Mouse (Mus musculus): ENCODE measurements at regions not wholly inside any gene's neighbourhood (a gene's known extent, or its start where the extent isn't known, plus 50 kb on each side); places are given as distances from the start of the nearest gene placed in this dataset.
"Not testable (repeated sequence)": the region's sequence is repeated elsewhere in the genome, so short reads cannot be mapped to it uniquely, and the experiment has no call there.

DNA sequence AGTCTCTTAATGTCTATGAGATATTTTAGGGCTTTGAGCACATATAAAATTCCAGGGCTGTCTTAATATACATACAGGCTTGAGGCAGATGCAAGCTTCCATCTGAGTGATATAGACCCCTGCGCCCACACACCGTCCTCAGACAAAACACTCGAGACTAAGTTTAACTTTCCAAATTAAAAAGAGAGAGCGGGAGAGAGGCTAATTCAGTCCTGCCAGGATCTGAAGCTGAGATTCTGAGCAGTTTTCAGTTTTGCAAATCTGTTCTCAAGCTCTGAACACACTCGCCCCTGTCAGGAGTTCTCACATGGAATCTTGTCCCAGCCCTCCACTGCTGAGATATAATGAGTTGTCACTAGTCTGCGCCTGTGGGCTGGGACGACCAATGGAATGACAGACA, 130.0 kb upstream of the Sox5 start:
- Histone ChIP-seq H3K27ac (replicated peaks) (no peak overlapping the region), H3K27me3 (replicated peaks) (no peaks in the 10 kb centered on the region), H3K9ac (no peak overlapping the region), H3K4me3 (no peak overlapping the region), H3K36me3 (no peaks in the 10 kb centered on the region), H3K4me1 (0 out of 2 replicates have a peak, but pooled peaks cover 2% of the 10 kb centered on the region), H3K9me3 (no peaks in the 10 kb centered on the region), H3K4me2 (no peak overlapping the region)
- WGBS = 78% methylated on average over 7 of the region's 7 CpGs
- ATAC-seq (ENCODE audit: extremely low read depth, insufficient number of reproducible peaks, low FRiP score, low TSS enrichment) = no peak

DNA sequence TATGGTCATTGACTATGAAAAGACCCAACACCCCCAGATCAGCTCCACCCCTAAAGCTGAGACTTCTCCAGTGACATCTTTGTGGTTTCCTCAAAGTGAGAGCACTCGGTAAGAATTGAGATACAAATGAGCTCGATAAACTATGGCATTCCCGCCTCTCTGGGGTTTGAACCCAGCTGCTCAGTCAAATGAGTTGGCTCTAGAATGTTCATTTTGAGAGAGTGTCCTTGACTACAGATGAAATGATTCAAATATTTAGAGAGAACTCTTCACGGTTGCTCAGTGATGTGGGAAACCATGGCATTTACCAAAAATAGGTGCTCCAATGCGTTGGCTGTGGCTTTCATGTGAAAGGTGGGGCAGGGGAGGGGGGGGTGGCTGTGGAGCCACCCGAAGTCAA, 128.6 kb upstream of the Sox5 start:
- ATAC-seq (ENCODE audit: extremely low read depth, insufficient number of reproducible peaks, low FRiP score, low TSS enrichment) = no peak
- 0 out of 2 replicates have a peak, but pooled peaks cover 2% of the 10 kb centered on the region for H3K4me1 ChIP-seq
- H3K9me3 ChIP-seq = no peaks in the 10 kb centered on the region
- H3K9ac ChIP-seq = no peak overlapping the region
- no peaks in the 10 kb centered on the region for H3K36me3 ChIP-seq
- H3K27me3 ChIP-seq (replicated peaks) = no peaks in the 10 kb centered on the region
- H3K27ac ChIP-seq (replicated peaks) = no peak overlapping the region
- H3K4me2 ChIP-seq = no peak overlapping the region
- no peak overlapping the region for H3K4me3 ChIP-seq
- WGBS = 76% methylated on average over 6 of the region's 6 CpGs

DNA sequence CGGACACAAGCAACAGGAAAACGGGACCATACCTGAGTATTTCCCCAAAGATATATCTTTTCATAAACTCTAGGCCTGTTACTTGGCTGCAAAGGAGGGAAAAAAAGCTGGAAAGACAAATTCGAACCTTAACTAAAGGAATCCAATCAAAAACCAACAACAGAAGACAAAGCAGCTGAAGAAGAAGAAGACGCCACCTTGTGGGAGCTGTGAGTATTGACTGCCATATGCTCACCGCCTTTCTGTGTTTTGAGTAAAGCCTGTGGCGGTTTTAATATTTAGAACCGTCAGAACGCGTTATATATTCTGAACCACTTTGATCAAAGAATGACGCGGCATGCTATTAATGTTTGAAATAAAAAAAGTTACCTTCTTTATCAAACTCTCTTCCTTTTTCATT, 126.9 kb upstream of the Sox5 start:
- WGBS = 85% methylated on average over 11 of the region's 11 CpGs
- H3K4me2 ChIP-seq = no peak overlapping the region
- H3K27me3 ChIP-seq (replicated peaks) = no peaks in the 10 kb centered on the region
- H3K4me3 ChIP-seq = no peak overlapping the region
- H3K9me3 ChIP-seq = no peaks in the 10 kb centered on the region
- no peak overlapping the region for H3K27ac ChIP-seq (replicated peaks)
- no peak overlapping the region for H3K9ac ChIP-seq
- H3K36me3 ChIP-seq = no peaks in the 10 kb centered on the region
- no peak for ATAC-seq (ENCODE audit: extremely low read depth, insufficient number of reproducible peaks, low FRiP score, low TSS enrichment)
- 0 out of 2 replicates have a peak, but pooled peaks cover 2% of the 10 kb centered on the region for H3K4me1 ChIP-seq

DNA sequence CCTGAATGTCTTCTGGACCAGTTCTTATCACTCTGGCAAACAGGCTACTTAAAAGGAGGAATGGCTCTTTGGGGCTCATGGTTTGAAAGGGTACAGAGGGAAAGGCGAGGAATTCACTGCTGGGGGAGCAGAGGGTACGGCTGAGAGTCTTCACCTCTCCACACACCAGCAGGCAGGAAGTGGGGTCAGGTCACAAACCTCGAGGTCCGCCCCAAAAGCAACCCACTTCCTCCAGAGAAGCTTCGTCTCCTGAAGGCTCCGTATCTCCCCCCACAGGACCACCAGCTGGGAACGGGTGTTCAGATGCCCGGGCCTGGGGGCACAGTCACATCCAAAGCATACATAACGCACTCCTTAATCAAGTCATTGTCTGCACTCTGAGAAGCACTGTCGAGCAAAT, 121.4 kb upstream of the Sox5 start:
- no peak overlapping the region for H3K4me3 ChIP-seq
- no peak for ATAC-seq (ENCODE audit: extremely low read depth, insufficient number of reproducible peaks, low FRiP score, low TSS enrichment)

DNA sequence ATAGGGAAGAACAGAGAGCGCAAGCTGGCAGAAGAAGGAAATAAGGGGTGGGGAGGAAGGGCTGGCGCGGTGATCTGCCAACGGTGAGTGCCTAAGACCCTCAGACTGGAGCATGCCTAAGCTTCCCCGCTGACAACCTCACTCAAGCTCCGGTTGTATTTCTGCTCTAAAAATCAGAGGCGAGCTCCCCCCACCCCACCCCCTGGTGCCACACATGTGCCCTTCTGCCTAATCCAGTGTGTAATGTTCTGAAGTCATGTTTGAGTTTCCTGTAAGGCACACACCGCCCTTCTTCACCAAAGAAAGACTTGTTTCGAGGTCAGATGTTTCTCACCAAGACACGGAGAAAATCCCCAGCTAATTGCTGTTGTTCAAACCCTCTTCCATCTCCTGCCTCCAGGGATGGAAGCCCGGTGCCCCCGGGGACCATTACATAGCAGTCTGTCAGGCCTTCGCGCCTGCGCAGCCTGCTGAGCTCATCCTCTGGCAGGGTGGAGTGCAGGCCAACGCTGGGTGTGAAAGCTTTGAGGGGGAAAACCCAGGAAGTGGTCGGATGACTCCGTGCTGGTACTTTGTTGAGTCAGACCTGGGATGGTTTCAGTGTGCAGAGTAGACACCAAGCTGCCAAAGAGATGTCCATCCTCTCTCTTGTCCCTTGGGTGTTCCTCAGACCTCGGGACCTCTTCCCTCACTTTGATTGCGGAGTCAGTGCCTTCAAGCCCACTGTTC, 120.7 kb upstream of the Sox5 start:
- Histone ChIP-seq H3K9ac (no peak overlapping the region), H3K4me1 (peaks cover 26% of the 10 kb centered on the region), H3K4me3 (no peak overlapping the region), H3K27me3 (replicated peaks) (no peaks in the 10 kb centered on the region), H3K36me3 (no peaks in the 10 kb centered on the region), H3K27ac (replicated peaks) (no peak overlapping the region), H3K9me3 (no peaks in the 10 kb centered on the region), H3K4me2 (peak overlapping the region; percentile 38)
- ATAC-seq (ENCODE audit: extremely low read depth, insufficient number of reproducible peaks, low FRiP score, low TSS enrichment) = peak; percentile 43
- 64% methylated on average over 20 of the region's 20 CpGs for WGBS

More for the DNA sequence above, 121.4 kb upstream of the Sox5 start:
- no peak overlapping the region for H3K4me2 ChIP-seq
- no peak overlapping the region for H3K27ac ChIP-seq (replicated peaks)
- H3K9me3 ChIP-seq = no peaks in the 10 kb centered on the region
- no peaks in the 10 kb centered on the region for H3K36me3 ChIP-seq
- no peaks in the 10 kb centered on the region for H3K27me3 ChIP-seq (replicated peaks)
- 48% methylated on average over 10 of the region's 10 CpGs for WGBS
- peaks cover 22% of the 10 kb centered on the region for H3K4me1 ChIP-seq
- H3K9ac ChIP-seq = no peak overlapping the region

DNA sequence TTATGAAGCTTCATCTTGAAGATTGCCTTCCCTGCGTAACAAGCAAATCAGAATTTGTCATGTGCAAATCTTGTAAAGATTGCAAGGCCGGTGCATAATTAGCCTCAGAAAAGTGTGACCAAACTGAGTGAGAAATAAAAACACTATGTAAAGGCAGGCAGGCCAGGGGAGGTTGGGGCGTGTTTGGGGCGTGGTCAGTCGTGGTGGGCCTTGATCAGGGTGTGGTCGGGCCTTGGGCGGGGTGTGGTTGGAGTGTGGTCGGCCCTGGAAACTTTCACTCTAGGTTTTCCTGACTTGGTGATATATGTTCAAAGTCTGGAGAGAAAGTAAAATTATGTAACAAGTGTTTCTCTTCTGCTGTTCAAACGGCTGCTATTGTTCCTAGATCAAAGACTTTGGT, 120.0 kb upstream of the Sox5 start:
- no peak for ATAC-seq (ENCODE audit: extremely low read depth, insufficient number of reproducible peaks, low FRiP score, low TSS enrichment)
- Histone ChIP-seq H3K9ac (no peak overlapping the region), H3K4me2 (peak overlapping the region; percentile 38), H3K9me3 (no peaks in the 10 kb centered on the region), H3K27me3 (replicated peaks) (no peaks in the 10 kb centered on the region), H3K36me3 (no peaks in the 10 kb centered on the region), H3K27ac (replicated peaks) (no peak overlapping the region), H3K4me1 (peaks cover 29% of the 10 kb centered on the region), H3K4me3 (no peak overlapping the region)
- 68% methylated on average over 9 of the region's 9 CpGs for WGBS

DNA sequence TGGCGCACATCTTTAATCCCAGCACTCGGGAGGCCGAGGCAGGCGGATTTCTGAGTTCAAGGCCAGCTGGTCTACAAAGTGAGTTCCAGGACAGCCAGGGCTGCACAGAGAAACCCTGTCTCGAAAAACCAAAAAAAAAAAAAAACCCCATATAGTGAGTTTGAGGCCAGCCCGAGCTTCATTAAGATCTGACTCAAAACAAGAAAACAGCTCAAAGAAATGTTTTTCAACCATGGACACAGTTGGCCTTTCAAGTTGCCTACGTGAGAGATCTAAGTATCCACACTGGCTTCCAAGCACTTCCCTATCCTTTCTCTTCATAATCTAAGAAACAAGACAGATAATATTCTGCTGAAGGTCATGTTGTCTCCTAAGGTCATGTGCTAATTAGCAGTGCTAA, 119.1 kb upstream of the Sox5 start:
- H3K4me2 ChIP-seq; H3K4me3 ChIP-seq; H3K9ac ChIP-seq; H3K9me3 ChIP-seq; H3K27me3 ChIP-seq (replicated peaks); ATAC-seq (ENCODE audit: extremely low read depth, insufficient number of reproducible peaks, low FRiP score, low TSS enrichment); H3K27ac ChIP-seq (replicated peaks); H3K36me3 ChIP-seq: not testable (repeated sequence)
- peaks cover 29% of the 10 kb centered on the region for H3K4me1 ChIP-seq
- WGBS = 91% methylated on average over 7 of the region's 7 CpGs

DNA sequence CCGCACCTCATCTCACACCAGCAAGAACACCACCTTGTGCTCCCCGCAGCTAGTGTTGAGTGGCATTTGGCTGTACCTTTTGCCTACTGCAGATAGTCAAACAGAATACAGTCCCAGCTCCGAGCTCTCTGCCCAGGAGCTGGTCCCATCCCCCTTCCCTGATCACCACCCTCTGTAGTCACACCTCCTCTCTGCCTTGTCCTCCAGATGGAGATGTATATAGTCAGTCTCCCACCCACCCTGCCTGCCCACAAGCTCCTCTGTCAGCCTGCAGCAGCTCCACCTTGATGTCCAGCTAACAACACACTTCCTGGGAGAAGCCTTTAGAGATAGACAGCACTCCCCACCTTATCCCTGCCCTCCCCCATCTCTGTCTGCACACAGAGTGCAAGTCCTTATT, 115.7 kb upstream of the Sox5 start:
- Histone ChIP-seq H3K36me3 (no peaks in the 10 kb centered on the region), H3K27me3 (replicated peaks) (no peaks in the 10 kb centered on the region), H3K9me3 (no peaks in the 10 kb centered on the region), H3K4me1 (peaks cover 20% of the 10 kb centered on the region), H3K27ac (replicated peaks) (no peak overlapping the region), H3K9ac (no peak overlapping the region), H3K4me3 (no peak overlapping the region), H3K4me2 (no peak overlapping the region)
- no peak for ATAC-seq (ENCODE audit: extremely low read depth, insufficient number of reproducible peaks, low FRiP score, low TSS enrichment)
- WGBS = 32% methylated on average over 3 of the region's 3 CpGs

DNA sequence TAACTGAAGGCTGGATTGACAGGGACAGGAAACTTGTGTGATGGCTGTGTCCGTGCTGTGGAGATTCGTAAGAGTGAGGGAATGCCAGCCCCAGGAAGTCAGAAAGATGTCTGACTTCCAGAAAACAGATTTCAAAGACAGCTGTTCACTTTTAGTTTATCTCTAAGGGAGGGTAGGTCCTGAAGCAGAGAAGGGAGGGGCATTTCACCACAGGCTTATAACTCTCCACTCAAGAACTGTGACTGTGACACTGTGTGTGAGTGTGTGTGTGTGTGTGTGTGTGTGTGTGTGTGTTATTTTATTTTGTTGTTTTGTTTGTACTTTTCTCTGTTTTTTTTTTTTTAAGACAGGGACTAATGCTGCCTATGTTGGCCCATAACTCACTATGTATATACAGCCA, 109.1 kb upstream of the Sox5 start:
- H3K27ac ChIP-seq (replicated peaks) = peak overlapping the region; percentile 40
- H3K4me1 ChIP-seq = peaks cover 14% of the 10 kb centered on the region
- peak overlapping the region; percentile 13 for H3K4me2 ChIP-seq
- H3K4me3 ChIP-seq = no peak overlapping the region
- no peak overlapping the region for H3K9ac ChIP-seq
- ATAC-seq (ENCODE audit: extremely low read depth, insufficient number of reproducible peaks, low FRiP score, low TSS enrichment) = no peak
- H3K36me3 ChIP-seq = no peaks in the 10 kb centered on the region
- H3K27me3 ChIP-seq (replicated peaks) = no peaks in the 10 kb centered on the region
- 29% methylated on average over 2 of the region's 2 CpGs for WGBS
- no peaks in the 10 kb centered on the region for H3K9me3 ChIP-seq

DNA sequence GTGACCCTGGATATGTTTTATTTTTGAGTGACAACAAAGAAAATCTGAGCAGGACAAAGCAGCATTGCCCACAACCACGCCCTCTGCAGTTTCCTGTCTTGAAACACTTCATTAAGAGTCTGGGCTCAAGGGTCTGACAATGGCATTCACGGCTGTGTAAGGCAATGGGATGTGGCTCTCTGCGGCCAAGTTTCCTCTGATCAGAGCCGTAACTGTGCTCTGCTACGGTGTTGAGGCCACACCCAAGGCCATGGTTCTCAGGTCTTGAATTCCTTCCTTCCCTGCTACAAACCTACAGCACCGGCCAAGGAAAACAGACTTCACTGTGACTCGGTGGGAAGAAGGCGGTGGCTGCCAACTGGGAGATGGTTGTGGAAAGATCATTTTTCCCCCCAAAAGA, 108.4 kb upstream of the Sox5 start:
- H3K27me3 ChIP-seq (replicated peaks) = no peaks in the 10 kb centered on the region
- 0 out of 2 replicates have a peak, but pooled peaks have one; percentile 19 for ATAC-seq (ENCODE audit: extremely low read depth, insufficient number of reproducible peaks, low FRiP score, low TSS enrichment)
- no peak overlapping the region for H3K9ac ChIP-seq
- H3K9me3 ChIP-seq = no peaks in the 10 kb centered on the region
- WGBS = 42% methylated on average over 8 of the region's 8 CpGs
- no peak overlapping the region for H3K4me3 ChIP-seq
- no peaks in the 10 kb centered on the region for H3K36me3 ChIP-seq
- H3K4me2 ChIP-seq = peak overlapping the region; percentile 13; the same call in 1 of the 2 replicates
- peaks cover 14% of the 10 kb centered on the region for H3K4me1 ChIP-seq
- H3K27ac ChIP-seq (replicated peaks) = peak overlapping the region; percentile 40; the same call in 1 of the 2 replicates

DNA sequence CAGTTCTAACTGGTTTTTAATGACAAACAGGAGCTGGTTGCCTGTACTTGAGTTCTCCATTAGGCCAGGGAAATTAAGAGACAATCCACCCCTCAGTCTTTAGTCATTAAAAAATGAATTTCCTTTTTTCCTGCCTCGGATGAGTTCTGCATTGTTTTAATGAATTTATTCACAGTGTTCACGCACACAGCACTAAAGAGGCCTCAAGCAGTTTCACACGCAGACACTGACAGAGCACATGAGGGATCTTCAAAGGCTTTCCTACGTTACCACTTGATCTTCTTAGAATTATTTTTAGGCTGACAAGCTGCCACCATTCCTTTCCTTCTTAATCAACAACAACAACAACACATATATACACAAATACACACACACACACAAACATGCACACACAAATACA, 101.3 kb upstream of the Sox5 start:
- no peak overlapping the region for H3K9ac ChIP-seq
- WGBS = 56% methylated on average over 4 of the region's 4 CpGs
- no peak for ATAC-seq (ENCODE audit: extremely low read depth, insufficient number of reproducible peaks, low FRiP score, low TSS enrichment)

DNA sequence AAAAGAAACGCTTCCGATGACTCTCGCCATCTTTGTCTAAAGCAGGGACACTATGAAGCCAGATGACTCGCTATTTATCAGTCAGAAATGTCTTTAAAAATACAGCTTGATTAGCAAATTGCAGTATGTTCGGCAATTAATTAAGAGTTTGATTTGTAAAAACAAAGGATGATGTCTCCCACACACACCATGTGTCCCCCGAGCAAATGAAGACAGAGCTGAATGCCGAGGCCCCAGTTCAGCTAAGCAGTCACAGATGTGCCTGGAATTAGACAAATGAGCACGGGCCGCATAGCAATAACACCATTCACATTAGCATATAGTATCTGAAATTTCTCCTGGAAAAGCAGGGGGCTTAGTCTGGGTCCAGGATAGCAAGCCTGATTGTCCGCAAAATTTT, 98.3 kb upstream of the Sox5 start:
- H3K4me1 ChIP-seq = peaks cover 24% of the 10 kb centered on the region
- no peaks in the 10 kb centered on the region for H3K27me3 ChIP-seq (replicated peaks)
- no peak overlapping the region for H3K4me2 ChIP-seq
- no peaks in the 10 kb centered on the region for H3K9me3 ChIP-seq
- H3K27ac ChIP-seq (replicated peaks) = no peak overlapping the region
- ATAC-seq (ENCODE audit: extremely low read depth, insufficient number of reproducible peaks, low FRiP score, low TSS enrichment) = no peak
- H3K4me3 ChIP-seq = no peak overlapping the region
- 89% methylated on average over 10 of the region's 10 CpGs for WGBS
- H3K9ac ChIP-seq = no peak overlapping the region
- no peaks in the 10 kb centered on the region for H3K36me3 ChIP-seq

More for the DNA sequence above, 101.3 kb upstream of the Sox5 start:
- Histone ChIP-seq H3K27me3 (replicated peaks) (no peaks in the 10 kb centered on the region), H3K4me3 (no peak overlapping the region), H3K27ac (replicated peaks) (no peak overlapping the region), H3K4me2 (no peak overlapping the region), H3K9me3 (no peaks in the 10 kb centered on the region), H3K4me1 (peaks cover 24% of the 10 kb centered on the region), H3K36me3 (no peaks in the 10 kb centered on the region)

Measured in heart, embryonic 13.5 days (tissue).